Mouse (Mus musculus): ENCODE results near the gene Slc25a42.
"Not testable (repeated sequence)": the region's sequence is repeated elsewhere in the genome, so short reads cannot be mapped to it uniquely, and the experiment has no call there.

Slc25a42 gene

GRCm38 (mm10) chr8:70212112-70213055 lies at the start of gene Slc25a42:
TSS of gene Slc25a42 (minus strand) at chr8:70212305.
- peak; percentile 90 to 96 for DNase-seq (ENCODE audit: low spot score in 2 of 2)

- no peak for DNase-seq (ENCODE audit: low spot score in 2 of 2)
These were observed 46.9 kb upstream of the Slc25a42 start for GRCm38 (mm10) chr8:70259043-70259442.

- no peak for DNase-seq (ENCODE audit: low spot score in 2 of 2)
These were observed 46.5 kb upstream of the Slc25a42 start for GRCm38 (mm10) chr8:70258600-70258999.

GRCm38 (mm10) chr8:70257456-70257855 lies 45.4 kb upstream of the Slc25a42 start:
- no peak for DNase-seq (ENCODE audit: low spot score in 2 of 2)

GRCm38 (mm10) chr8:70254628-70255027 lies 42.5 kb upstream of the Slc25a42 start:
- DNase-seq (ENCODE audit: low spot score in 2 of 2), result no peak

- DNase-seq (ENCODE audit: low spot score in 2 of 2), result no peak
These were observed 35.7 kb upstream of the Slc25a42 start for GRCm38 (mm10) chr8:70247841-70248240.

- no peak for DNase-seq (ENCODE audit: low spot score in 2 of 2)
These were observed 34.5 kb upstream of the Slc25a42 start for GRCm38 (mm10) chr8:70246622-70247021.

- no peak for DNase-seq (ENCODE audit: low spot score in 2 of 2)
These were observed 28.5 kb upstream of the Slc25a42 start for GRCm38 (mm10) chr8:70240642-70241041.

DNA sequence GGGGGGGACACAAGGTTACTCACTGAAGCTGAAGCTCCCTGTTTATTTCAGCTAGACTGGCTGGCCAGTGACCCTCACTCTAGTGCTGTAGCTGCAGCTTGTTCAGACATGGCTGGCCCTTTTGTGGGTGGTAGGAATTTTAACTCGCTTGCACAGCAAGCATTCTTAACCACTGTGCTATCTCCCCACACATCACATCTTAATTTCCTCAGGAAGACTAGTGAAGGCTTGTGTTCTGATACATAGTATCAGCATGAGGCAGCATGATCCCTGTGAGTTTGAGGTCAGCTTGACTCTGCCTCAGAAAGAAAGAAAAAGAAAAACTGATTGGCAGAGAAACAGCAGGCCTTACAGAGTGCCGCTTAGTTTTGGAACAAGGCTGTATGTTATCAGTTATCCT lies 25.7 kb upstream of the Slc25a42 start:
- DNase-seq (ENCODE audit: low spot score in 2 of 2), result no peak

DNA sequence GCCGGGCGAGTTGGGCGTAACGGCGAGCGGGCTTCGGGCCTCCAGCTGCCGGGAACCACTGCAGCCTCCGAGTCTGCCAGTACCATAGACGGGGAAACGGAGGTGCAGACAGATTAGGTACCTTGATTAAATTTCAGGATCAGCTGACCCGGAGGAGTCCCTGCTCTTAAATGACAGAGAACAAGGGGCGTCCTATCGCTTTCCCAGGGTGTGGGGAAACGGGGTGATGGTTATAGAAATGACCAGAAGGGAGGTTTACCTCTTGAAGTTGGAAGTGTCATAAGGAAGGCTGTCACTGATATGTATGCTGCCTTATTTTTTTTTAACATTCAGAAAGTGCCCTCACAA lies 22.6 kb upstream of the Slc25a42 start:
- DNase-seq (ENCODE audit: low spot score in 2 of 2), result no peak

- DNase-seq (ENCODE audit: low spot score in 2 of 2), result peak; percentile 91 to 93
These were observed 22.1 kb upstream of the Slc25a42 start, which contains the start of the genes Sugp2 and Armc6 for GRCm38 (mm10) chr8:70234080-70234780. TSS of gene Sugp2 (plus strand) at chr8:70234226. TSS of gene Armc6 (minus strand) at chr8:70234466.

DNA sequence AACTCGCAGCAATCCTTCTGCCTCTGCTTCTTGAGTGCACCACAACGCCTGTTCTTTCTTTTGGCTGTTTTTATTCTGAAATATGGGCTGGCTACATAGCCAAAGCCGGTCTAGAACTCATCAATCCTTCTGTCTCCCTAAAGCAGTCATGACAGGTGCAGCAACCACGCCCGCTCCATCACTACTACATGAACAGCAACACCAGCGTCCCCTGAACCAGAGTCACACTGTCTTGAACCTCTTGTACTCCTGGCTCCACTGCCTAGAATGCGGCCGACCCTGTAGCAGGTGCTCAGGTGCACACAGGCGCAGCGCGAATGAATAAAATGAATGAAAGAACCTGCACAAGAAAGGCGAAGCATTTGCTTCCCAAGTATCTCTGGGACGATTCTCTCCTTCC lies 21.5 kb upstream of the Slc25a42 start:
- no peak for DNase-seq (ENCODE audit: low spot score in 2 of 2)

- DNase-seq (ENCODE audit: low spot score in 2 of 2), result no peak
These were observed 18.7 kb upstream of the Slc25a42 start for GRCm38 (mm10) chr8:70230837-70231236.

DNA sequence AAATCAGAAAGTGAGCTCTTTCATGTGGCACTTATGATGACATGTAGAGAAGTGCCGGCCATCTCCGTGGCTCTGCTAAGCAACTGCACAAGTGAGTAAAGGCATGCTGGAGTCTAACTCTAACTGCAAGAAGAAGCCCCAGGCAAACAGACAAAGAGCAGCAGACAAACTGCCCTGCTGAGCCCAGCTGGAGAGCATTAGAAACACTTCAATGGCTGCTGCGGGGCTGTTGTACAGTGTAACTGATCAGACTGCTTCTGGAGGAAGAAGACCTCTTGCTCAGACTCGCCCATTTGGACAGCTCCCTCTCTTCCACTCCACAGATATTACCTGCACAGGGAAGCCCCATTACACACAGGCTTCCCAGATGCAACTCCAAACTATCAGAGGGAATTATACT lies 15.9 kb upstream of the Slc25a42 start:
- no peak for DNase-seq (ENCODE audit: low spot score in 2 of 2)

DNA sequence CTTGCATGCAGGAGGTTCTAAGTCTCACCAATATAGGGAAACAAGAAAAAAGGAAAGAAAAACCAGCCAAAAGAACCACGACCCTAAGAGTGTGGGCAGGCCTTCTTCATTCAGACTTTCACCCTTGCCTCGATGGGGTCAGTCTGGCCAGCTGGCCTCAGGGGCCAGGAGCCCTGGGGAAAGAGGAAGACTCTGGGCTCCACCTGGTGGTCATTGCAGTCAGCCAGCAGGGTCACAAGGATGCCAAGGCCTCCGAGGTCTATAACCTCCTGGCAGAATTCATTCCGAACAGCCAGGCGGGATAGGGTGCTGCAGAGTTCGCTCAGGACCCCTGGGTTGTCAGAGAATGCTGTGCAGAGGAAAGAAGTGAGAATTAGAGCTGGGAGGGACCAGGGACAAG lies 11.2 kb upstream of the Slc25a42 start:
- DNase-seq (ENCODE audit: low spot score in 2 of 2), result no peak

DNA sequence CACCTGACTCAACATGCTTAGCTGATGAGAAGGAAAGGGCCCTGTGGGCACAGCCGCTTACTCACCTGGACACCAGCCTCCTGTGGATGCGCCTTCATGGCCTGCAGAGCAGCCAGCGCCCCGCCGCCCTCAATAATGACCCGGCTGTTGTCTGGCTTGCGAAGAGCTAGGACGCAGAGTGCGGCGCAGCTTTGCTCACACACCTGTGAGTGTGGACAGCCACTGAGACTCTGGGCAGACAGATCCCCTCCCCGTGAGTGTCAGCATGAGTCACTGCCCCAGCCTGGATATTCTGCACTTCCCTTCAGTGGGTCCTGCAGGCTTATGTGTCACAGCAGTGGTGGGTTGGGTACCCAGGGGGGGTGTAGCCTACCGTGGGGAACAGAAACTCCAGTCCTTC lies 9.9 kb upstream of the Slc25a42 start:
- no peak for DNase-seq (ENCODE audit: low spot score in 2 of 2)

- DNase-seq (ENCODE audit: low spot score in 2 of 2), result no peak
These were observed 8.8 kb upstream of the Slc25a42 start for GRCm38 (mm10) chr8:70220911-70221310.

DNA sequence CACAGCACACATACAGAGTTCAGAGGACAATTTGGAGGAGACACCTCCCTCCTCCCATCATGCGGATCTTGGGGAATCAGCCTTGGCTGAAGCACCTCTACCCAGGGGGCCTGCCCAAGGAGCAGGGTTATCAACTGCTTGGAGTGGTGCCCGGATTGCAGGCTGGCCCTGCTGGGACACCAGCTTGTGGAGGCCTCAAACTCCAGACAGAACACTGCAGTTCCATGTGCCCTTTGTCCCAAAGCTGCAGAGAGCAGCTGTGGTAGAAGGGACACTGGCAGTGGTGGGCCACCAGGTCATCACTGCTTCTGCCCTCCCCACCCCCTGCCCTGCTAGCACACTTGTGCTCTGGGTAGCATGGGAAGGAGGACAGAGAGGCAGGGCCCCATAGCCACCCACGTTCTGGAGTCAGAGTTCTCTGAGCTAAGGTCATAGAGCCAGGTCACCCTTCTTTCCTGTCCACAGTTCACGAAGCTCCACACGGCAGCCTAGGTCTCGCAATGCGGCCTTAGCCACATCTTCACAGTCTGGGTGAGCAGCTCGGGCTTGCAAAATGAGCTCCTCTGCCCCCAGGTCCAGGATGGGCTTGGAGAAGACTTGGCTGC lies 8.2 kb upstream of the Slc25a42 start:
- DNase-seq (ENCODE audit: low spot score in 2 of 2), result no peak

GRCm38 (mm10) chr8:70219107-70219684 lies 7.1 kb upstream of the Slc25a42 start:
- DNase-seq (ENCODE audit: low spot score in 2 of 2), result no peak

GRCm38 (mm10) chr8:70217441-70217840 lies 5.3 kb upstream of the Slc25a42 start:
- DNase-seq (ENCODE audit: low spot score in 2 of 2), result no peak

DNA sequence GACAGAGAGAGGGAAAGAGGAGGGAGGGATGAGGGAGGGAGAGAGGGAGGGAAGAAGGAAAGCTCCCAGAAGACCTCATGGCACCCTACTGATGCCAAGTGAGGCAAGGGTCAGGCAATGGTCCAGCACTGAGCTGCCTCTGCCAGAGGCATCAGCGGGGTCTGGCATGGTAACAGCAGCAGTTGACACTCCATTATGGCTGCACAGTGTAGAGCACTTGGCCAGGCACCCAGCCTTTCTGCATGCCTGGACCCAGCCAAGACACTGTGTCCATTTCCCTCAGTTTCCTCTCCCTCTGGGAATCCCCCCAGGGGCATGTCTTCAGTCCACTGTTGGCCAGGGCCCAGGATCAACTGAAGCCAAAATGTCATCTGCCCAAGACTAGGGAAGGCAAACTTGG lies 4.5 kb upstream of the Slc25a42 start:
- DNase-seq (ENCODE audit: low spot score in 2 of 2), result peak; percentile 32 to 55

DNA sequence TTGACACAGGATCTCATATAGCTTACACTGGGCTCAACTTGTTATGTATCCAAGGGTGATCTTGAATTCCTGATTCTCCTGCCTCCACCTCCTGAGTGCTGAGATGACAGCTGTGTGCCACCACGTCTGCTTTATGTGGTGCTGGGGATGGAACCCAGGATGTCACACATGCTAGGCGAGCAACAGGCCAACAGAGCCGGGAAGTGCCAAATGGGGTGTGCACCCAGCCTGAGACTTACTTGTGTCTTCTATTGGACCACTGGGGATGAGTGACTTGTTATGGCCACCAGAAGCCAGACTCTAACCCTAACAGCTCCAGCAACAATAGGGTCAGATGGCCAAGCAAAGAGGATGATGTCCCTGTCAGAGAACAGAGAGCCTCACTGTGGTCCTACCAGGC lies 4.1 kb upstream of the Slc25a42 start:
- DNase-seq (ENCODE audit: low spot score in 2 of 2), result not testable (repeated sequence)

Data from frontal cortex, postnatal 25 days (tissue).